Mouse (Mus musculus) urinary bladder, postnatal 25 days (tissue): ENCODE measurements around the gene Immt.
A peak's percentile ranks its signal among the peaks of the same experiment; 100 is the strongest.
"Not testable (repeated sequence)": the region's sequence is repeated elsewhere in the genome, so short reads cannot be mapped to it uniquely, and the experiment has no call there.

Experiments
- DNase-seq: peaks from one replicate; pipeline ENCODE4 v3.0.0; 2022; ENCODE audit warnings: low spot score

Immt gene

GRCm38 (mm10) chr6:71846906-71847305 is 15.8 kb downstream of the Immt start:
- not testable (repeated sequence) for DNase-seq

- no peak for DNase-seq
Measured at GRCm38 (mm10) chr6:71867751-71868150, 36.6 kb downstream of the Immt start.

- DNase-seq: no peak
Measured at GRCm38 (mm10) chr6:71868809-71869208, 37.7 kb downstream of the Immt start.

- DNase-seq: no peak
Measured at GRCm38 (mm10) chr6:71871396-71871795, 40.3 kb downstream of the Immt start.

GRCm38 (mm10) chr6:71877965-71878760 is 47.0 kb downstream of the Immt start:
- no peak for DNase-seq

GRCm38 (mm10) chr6:71893263-71893662 is 62.1 kb downstream of the Immt start:
- no peak for DNase-seq

GRCm38 (mm10) chr6:71907702-71908235 is 76.6 kb downstream of the Immt start:
- DNase-seq: no peak

GRCm38 (mm10) chr6:71908481-71909381 is 77.6 kb downstream of the Immt start, which contains the start of the genes Ptcd3 and Polr1a:
Gene Ptcd3, minus strand, starts transcription at chr6:71908750.
Gene Polr1a, plus strand, starts transcription at chr6:71909053.
- peak; percentile 85 for DNase-seq

GRCm38 (mm10) chr6:71909384-71909783 is 78.3 kb downstream of the Immt start:
- DNase-seq: no peak

- no peak for DNase-seq
Measured at GRCm38 (mm10) chr6:71909840-71910239, 78.7 kb downstream of the Immt start.

- DNase-seq: no peak
Measured at GRCm38 (mm10) chr6:71911686-71912450, 80.7 kb downstream of the Immt start.

- no peak for DNase-seq
Measured at GRCm38 (mm10) chr6:71920752-71921151, 89.6 kb downstream of the Immt start.

GRCm38 (mm10) chr6:71925233-71925632 is 94.1 kb downstream of the Immt start:
- DNase-seq: not testable (repeated sequence)
